Mouse (Mus musculus) left cerebral cortex, postnatal 10 days (tissue): ENCODE measurements around the gene Pced1b. TPM values are rescaled to one million over a fixed set of nuclear protein-coding genes. Genes with fewer than 3 reads are reported as not detected.

Experiments used
- DNase-seq, 2 experiments: peaks; one replicate each; pipeline ENCODE4 v3.0.0; 2021 to 2022; ENCODE audit warnings: low spot score in 2 of 2, mixed read lengths in 1 of 2; ENCODE audit errors: extremely low spot score in 1 of 2
- intact Hi-C: fragments of 180-260 bp; cut with DNase I; formaldehyde crosslinking; loops from one replicate; pipeline ENCODE4 v1.15.1; 2025
- total RNA-seq, 2 experiments: library from RNA; stranded (reverse); gene quantifications; 2 replicates each; pipeline ENCODE4 v1.2.3; 2021

Pced1b gene
- total RNA-seq, 2 experiments from 2014 or later, result 7.0 to 7.2 TPM

DNA sequence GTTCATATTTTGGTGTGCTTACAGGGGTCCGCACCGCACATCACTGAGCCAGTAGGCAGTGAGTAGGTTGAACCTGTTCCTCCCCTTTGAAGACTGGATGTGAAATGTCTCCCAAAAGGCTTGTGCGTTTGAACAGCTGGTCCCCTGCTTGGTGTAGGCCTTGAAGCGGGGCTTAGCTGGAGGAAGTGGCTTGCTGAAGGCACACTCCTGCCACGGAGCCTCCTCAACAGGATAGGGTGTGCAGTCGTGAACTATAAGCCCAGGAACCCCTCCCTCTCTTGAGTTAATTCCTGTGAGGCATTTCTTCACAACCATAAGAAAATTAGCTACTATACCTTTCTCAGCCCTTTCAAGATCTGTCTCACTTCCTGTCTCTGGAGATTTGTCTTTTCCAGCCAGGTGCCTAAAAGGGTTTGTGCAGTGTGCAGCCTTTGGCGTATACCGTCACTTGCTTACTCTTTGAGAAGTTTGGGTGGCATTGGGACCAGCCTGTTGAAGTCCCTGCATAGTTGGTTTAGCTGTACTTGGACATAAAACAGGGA, 5.7 kb downstream of the Pced1b start:
- DNase-seq, result no peak
- intact Hi-C loops, result no loop called here

DNA sequence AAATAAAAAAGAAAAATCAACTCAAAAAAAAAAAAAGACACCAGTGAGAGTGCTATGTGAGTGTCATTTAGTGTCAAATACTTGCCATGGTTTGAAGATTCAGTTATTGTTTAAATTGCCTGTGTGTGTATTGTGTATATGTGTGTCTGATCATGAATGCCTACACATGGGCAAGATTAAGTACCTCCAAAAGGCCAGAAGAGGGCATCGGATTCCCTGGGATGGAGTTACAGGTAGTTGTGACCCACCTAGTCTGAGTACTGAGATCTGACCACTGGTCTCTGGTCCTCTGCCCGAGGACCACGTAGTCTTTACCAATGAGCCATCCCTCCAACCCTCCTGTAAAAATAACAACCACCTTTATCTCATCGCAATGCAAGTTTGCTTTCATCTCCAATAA, 7.5 kb downstream of the Pced1b start:
- intact Hi-C loops, result no loop called here
- DNase-seq, result no peak

DNA sequence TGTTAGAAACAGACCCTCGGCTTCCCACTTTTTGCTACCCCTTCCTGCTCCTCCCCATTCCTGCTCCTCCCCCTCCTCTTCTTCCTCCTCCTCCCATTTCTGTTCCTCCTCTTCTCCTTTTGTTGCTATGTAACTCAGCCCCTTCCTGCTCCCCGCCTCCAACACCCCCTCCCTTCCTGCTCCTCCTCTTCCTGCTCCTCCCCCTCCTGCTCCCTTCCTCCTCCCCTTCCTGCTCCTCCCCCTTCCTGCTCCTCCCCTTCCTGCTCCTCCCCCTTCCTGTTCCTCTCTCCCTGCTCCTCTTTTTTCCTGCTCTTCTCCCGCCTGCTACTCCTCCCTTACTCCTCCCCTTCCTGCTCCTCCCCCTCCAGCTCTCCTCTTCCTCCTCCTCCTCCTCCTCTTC, 8.9 kb downstream of the Pced1b start:
- DNase-seq, result no peak
- intact Hi-C loops, result no loop called here

DNA sequence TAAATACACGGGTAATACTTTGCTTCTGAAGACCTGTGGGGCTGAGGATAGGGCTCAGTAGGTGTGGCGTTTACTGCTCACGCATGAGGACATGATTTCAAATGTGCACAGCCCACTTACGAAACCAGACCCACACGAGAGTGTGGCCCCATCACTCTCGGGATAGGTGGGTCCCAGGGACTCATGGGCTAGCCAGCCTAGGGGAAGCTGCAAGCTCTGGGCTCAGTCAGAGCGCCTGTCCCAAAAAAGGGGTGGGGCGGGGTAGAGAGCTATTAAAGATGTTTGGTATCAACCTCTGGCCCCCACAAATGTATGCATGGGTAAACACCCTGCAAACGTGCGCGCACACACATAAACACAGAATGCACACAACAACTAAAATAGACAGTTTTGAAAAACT, 9.5 kb downstream of the Pced1b start:
- DNase-seq, result no peak
- intact Hi-C loops, result no loop called here

DNA sequence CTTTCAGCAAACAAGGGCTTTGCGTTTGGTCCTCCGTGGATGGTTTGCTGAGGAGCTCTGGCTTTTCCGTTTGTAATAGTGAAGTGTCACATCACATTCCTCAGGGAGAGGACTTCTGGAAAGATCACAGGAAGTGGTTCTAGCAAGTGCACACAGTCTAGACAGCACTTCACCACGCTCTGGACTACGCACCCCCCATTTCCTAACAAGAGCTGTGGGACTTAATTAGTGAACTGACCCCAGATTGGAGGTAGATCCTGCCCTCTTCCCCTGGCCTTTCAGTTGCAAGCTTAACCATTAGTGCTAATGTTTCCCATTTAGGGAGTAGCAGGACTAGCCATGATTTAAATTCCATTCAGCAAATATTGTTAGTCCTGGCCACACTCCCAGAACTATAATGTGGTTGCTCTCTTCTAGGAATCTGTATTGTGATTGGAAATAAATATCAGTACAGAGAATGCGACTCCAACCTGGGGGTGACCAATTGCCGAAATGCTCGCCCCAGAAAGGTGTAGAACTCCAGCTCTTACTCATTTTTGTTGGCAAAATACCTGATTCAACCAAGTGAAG, 10.4 kb downstream of the Pced1b start:
- intact Hi-C loops, result no loop called here
- DNase-seq, result no peak

DNA sequence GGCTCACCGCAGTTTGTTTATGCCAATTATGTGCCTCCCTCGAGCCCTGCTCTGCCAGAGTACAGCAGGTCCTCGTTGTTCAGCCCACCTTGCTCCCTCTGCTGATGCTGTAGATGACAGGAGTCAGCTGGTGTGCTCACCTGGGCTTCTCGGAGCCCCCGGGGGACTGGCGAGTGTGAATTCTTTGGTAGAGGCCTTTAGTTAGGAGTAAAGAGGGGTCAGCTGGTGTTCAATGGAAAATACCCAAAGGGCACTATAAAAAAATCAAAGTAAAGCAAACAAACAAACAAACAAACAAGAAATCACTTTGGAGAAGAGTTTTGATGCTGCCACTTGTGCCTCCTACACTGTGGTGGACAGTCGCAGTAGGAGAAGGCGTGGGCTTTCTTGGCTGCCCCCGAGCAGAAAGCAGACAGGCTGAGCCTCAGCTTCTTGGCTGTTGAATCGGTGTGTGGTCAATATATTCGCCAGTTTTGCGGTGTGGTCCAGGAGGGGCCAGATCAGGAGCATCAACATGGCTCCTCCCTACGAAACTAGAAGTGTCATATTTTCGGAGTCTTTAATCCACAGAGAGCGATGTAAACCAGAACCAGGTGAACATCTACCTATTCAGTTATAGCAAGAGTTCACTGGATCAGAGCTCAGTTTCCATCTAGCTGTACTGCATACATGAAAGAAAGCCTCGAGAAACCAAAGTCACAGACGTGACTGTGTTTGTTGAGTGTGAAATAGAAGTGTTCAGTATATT, 11.8 kb downstream of the Pced1b start:
- intact Hi-C loops, result no loop called here

DNA sequence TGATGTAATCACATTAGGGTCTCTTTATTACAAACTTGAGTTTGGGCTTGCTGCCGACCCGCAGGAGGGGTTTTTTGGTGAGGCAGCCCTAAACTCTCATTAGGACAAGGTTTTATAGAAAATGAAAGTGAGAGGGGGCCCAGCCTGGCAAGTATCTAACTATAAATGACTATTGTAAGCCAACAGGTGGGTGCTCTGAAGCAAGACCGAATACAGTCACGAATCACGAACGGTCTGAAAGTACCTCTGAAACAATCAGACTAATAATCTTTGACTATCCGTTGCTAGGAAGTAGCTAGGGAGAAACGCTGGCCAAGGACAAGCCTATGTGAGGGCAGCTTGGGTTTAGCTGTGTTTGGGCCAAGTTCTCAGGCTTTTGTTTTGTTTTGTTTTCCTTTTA, 12.4 kb downstream of the Pced1b start:
- no peak for DNase-seq
- intact Hi-C loops, result no loop called here

More for the DNA sequence above, 11.8 kb downstream of the Pced1b start:
- DNase-seq, result no peak

DNA sequence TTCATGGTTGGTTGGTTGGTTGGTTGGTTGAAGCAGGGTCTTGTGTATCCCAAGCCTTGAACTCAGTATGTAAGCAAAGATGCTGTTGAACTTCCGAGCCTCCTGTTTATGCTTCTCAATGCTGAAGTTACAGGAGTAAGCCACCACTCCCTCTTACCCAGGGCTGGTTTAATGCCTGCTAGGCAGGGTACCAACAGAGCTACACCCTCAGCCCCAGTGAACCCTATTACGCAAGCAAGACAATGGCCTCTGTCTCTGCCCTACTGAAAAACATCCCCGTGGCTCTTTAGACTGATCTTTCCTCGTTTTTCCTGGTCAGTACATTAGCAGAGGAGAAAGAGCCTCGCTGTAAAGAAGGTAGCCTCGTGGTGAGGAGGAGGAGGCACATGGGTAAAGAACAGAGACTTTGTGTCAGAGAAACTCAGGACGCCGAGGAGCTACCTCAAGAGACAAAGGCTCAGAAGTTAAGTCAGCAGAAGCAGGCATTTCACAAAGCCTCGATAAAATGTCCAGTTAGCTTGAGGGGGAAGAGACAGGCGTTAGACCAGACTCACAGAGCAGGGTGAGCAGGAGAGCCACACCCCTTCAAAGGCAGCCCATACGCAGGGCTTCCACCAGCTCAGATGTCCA, 13.2 kb downstream of the Pced1b start:
- no peak for DNase-seq
- intact Hi-C loops, result no loop called here

DNA sequence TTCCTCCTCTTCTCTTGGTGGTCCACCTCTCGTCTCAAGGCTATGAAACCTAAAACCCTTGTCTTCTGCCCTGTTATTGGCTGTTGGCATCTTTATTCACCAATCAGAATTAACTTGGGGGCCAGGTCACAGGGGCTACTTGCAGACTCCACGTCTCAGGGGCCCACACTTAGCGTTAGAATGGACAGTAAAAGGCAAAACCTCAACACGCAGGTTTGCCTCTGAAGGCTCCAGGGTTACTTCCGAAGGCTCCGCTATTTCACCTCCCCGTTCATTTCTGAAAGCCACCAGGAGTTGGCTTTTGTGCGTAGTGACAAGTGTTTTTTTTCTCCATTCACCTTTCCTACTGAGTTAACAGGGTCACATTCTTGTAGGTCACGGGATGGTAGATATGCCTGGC, 15.3 kb downstream of the Pced1b start:
- no peak for DNase-seq
- intact Hi-C loops, result no loop called here

DNA sequence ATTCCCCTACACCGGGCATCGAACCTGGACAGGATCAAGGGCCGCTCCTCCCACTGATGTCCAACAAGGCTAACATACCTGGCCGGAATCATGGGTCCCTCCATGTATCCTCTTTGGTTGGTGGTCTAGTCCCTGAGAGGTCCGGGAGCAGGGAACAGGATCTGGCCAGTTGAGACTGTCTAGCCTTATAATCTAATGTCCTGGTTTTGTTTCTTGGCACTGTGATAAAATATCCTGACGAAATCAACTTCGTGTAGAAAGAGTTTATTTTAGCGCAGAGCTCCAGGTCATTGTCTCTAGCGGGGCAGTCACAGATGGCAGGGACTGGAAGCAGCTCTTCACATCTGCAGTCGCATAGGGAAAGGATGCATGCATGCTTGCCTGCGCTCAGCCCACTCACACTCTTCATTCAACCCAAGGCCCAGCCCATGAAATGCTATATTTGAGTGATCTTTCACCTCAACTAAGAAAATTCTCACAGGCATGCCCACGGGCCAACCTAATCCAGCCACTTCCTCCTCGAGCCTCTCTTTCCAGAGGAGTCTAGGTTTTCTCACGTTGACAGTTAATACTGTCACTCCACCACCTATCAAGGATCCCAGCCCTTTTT, 19.4 kb downstream of the Pced1b start:
- intact Hi-C loops, result no loop called here
- no peak for DNase-seq

DNA sequence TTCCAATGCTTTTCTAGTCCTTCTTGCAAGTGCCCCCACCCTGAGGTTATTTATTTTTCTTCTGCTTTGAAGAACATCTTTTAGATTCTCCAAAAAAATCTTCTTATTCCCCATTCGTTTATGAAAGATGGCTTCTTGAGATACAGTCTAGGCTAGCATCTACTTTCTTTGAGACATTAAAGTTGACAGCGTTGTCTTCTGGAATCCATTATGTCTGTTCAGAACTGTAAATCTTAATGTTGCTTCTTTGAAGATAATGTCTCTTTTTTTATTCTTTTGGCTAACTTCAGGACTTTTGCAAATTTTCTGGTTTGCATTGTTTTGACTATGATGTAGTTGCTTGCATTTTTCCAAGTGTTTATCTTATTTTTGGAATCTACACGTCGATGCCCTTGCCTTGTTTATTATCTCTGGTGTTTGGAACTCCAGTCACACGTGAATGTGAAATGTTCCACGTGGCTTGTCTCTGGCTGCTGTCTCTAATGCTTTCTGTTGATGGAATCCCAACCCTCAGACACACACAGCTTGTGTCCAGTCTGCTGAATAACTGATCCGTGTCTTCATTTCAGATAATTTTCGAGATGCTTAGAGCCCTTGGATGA, 20.3 kb downstream of the Pced1b start:
- intact Hi-C loops, result no loop called here
- DNase-seq, result no peak

DNA sequence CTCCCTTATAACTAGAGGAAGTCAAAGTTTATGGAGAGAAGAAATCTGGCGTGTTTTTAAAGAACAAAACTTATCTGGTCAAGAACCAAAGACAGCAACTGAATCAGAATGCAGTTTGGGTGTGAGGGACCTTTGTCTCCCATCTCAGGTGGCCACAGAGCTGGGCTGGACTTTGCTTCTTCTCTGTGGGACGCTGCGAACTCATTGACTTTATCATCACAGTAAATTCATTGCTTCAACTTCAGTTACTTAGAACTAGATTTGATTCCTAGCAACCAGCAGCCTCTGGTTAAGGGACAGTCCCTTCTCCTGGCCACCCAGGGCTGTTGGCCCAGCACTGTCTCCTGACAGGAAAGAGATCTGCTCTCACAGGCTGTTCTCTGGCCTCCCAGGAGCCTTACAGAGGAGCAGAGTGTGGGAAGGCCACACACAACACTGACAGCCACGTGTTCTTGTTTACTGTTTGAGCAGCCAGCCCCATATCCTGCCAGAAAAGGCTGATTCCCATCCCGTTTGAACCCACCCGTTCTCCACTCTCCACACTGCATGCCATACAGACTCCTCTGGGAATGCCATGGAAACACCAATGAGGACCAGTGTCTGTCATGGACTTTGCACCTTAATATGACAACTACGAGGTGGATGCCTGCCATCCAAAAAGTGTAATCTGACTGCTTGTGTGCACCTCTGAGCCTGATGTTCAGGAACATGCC, 25.2 kb downstream of the Pced1b start:
- intact Hi-C loops, result no loop called here
- peak in 1 of 2 experiments; percentile 29 for DNase-seq

DNA sequence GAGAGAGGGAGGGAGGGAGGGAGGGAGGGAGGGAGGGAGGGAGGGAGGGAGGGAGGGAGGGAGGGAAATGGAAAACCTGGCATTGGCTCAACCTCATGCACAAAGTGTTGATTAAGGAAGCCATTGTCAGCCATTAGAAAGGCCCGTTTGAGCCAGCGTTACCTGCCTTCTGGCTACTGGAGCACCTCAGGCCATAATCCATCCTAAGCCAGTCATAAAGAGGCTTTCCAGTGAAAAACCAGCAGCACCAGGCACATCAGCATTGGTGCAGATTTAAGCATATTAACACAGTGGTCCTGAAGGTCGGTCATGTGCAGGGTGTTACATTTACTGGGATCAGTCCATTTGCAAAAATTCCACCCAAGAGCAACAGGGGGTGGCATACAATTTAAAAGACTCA, 25.9 kb downstream of the Pced1b start:
- intact Hi-C loops, result no loop called here
- no peak for DNase-seq

DNA sequence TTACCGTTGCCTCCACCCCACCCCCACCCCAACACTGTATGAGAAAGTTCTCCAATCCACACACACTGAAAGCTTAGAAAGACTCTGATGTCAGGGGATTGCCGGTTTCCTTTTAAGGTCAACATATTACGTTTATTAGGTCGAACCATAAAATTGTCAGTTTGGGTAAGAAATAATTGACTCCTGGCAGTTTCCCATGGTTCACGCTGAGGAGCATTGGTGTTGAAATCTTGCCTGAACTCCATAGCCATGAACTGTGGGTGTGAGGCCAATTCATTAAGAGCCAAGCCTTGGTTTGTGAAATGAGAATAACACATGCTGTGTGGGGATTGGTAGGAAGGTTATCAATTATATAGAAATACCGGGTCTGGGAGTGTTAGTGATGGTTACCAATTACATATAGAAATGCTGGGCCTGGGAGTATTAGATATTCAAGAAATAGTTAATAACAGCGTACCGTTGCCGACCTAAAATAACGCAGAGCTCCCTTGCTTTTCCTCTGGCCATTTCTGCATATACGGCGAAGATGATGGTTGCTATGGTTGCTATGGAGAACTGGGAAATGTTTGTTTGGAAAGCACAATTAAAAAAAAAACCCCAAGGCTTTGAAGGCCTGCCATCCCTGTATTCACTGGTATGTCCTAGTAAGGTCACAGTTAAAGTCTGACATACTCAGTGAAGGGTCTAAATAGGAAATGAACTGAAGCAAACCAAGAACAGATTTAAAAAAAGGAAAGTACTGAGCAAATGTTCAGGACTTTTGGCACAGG, 28.9 kb downstream of the Pced1b start:
- intact Hi-C loops, result no loop called here
- DNase-seq, result no peak

DNA sequence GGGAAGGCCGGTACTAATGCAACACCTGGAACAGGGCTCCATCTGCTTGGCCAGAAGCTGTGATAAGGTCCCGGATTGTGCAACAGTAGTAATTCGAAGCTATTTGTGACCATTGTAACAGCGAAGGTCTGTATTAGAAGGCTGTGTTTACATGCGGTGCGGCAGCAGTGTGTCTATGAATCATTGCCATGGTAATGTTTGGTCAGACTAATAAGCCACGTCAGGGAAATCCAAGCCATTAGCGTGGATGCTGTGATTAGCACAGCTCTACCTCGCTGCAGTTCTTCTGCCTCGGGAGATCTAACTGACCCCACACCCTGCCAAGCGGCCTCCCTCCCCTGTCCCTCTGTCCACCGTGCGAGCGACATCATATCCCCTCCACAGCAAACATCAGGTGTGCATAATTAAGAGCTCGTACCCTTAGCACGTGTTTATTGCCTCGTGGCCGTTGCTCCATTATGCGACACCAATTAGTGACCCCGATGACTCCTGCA, 29.8 kb downstream of the Pced1b start:
- no peak for DNase-seq
- intact Hi-C loops, result no loop called here

DNA sequence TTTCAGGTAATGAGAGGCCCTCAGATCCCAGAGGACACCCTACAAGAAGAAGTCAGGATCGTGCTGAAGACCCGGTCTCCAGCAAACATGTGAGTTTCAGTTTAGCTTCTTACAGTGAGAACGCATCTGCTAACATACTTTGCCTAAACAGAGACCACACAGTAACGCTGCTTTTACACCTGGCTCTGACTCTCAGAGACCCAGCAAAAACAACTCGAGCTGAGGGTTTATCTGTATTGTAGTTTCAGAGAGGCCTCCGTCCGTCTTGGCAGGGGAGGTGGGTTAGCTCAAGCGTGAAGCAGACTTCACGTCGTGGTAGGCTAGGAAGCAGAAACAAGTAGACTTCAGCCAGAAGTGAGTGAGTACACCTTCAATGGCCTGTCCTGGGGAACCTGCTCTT, 30.4 kb downstream of the Pced1b start:
- no peak for DNase-seq
- intact Hi-C loops, result no loop called here

DNA sequence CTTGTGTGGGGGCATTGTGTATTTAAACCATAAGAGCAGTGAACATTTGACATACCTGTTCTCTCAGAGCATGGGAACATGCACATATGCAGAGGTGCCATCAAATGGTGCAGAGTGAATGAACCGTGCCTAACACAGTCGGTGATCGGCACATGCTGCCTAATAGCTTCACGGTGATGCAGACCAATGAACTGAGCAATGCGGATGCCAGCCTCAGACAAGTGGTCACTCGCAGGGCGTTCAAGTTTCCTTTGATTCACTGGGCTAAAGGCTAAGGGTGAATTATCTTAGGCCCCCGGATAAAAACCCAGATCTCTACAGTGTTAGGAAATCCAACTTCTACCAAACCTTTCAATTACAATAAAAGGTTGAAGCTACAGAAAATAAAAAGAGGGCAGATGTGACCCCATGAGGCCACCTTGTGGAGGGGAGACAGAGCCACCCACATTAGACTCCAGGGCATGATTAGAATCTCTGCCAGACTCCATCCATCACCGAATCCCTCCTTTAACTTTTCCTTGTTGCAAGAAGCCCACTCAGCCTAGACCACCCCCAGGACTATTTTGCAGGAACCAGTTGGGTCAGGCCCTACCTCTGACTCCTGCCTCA, 31.5 kb downstream of the Pced1b start:
- intact Hi-C loops, result no loop called here
- DNase-seq, result no peak

DNA sequence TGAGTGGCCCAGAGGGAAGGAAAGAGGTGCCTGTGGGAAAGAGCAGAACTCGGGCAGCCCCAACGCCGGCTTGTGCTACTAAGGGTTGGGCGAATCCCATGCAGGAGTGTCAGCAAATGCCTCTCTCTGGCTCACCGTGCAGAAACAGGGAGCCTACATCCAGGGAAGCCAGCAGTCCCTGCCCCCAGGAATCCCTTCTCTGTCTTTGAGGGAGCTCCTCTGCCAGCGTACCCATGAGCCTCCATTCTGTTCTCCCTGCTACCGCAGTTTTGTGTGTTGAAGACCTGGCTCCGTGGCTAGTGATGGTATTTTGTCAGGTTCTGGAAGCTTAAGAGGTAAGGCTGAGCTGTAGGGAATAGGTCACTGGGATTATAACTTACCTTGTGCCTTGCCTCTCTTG, 33.2 kb downstream of the Pced1b start:
- intact Hi-C loops, result no loop called here
- no peak for DNase-seq
